ENCODE assay signal across 8 mouse cellular contexts in genomic region chr10:116771215-116771935, GRCm38 (mm10).
DNase-seq lines count a peak whose midpoint lies in the region; ATAC-seq and TF ChIP-seq lines count a peak whose summit lies in the region.

No protein-coding gene starts in this region.

- no peak overlapping the region for H3K9ac ChIP-seq in intestine, embryonic 16.5 days (ENCODE audit: low read depth, low read length)
- H3K9ac ChIP-seq in intestine, embryonic 15.5 days = no peak overlapping the region

- no peak overlapping the region for H3K27ac ChIP-seq in intestine, embryonic 16.5 days (ENCODE audit: low read length)
- H3K27ac ChIP-seq in intestine, embryonic 15.5 days = no peak overlapping the region

- H3K9me3 ChIP-seq in intestine, embryonic 16.5 days (ENCODE audit: control insufficient read depth, low read length) = no peaks in the 10 kb centered on the region
- no peaks in the 10 kb centered on the region for H3K9me3 ChIP-seq in intestine, embryonic 15.5 days

- TF ChIP-seq POLR2A in brain, embryonic 14.5 days (IDR thresholded peaks at IDR 0.05; ENCODE audit: borderline replicate concordance, extremely low read depth, insufficient read depth, insufficient read length, poor library complexity, severe bottlenecking) = no peak

- no peak for TF ChIP-seq CTCF in brain, embryonic 14.5 days (IDR thresholded peaks at IDR 0.05; ENCODE audit: borderline replicate concordance, extremely low read depth, insufficient read depth, insufficient read length)

- H3K4me2 ChIP-seq in intestine, embryonic 16.5 days (ENCODE audit: low read depth, low read length) = no peak overlapping the region
- H3K4me2 ChIP-seq in intestine, embryonic 15.5 days (replicated peaks) = no peak overlapping the region

- peak; percentile 68 for DNase-seq in brain, embryonic 14.5 days (ENCODE audit: low read depth)
- peak; percentile 55 for DNase-seq in kidney, adult 11 months
- DNase-seq in lung, postnatal 36 days = peak; percentile 83
- DNase-seq in frontal cortex, postnatal 36 days (ENCODE audit: low spot score in 2 of 2) = no peak
- DNase-seq in thymus, postnatal 36 days = no peak

- no peaks in the 10 kb centered on the region; the same call in 1 of the 2 replicates for H3K4me1 ChIP-seq in intestine, embryonic 16.5 days (ENCODE audit: control insufficient read depth, insufficient read depth, low read length)
- 0 out of 2 replicates have a peak, but pooled peaks cover 3% of the 10 kb centered on the region for H3K4me1 ChIP-seq in intestine, embryonic 15.5 days (replicated peaks)

- WGBS in intestine, embryonic 16.5 days = 63% methylated on average over 21 of the region's 21 CpGs
- WGBS in intestine, embryonic 15.5 days = 63% methylated on average over 21 of the region's 21 CpGs

- H3K27me3 ChIP-seq in intestine, embryonic 16.5 days (replicated peaks; ENCODE audit: control insufficient read depth, insufficient read depth, low read length) = no peaks in the 10 kb centered on the region
- no peaks in the 10 kb centered on the region for H3K27me3 ChIP-seq in intestine, embryonic 15.5 days (replicated peaks)

- no peak overlapping the region for H3K4me3 ChIP-seq in intestine, embryonic 16.5 days (ENCODE audit: low read length)
- no peak overlapping the region for H3K4me3 ChIP-seq in intestine, embryonic 15.5 days (replicated peaks)

- H3K36me3 ChIP-seq in intestine, embryonic 16.5 days (ENCODE audit: control insufficient read depth, insufficient read depth, low read length) = no peaks in the 10 kb centered on the region
- no peaks in the 10 kb centered on the region for H3K36me3 ChIP-seq in intestine, embryonic 15.5 days

- peak; percentile 38; the same call in 1 of the 2 replicates for ATAC-seq in intestine, embryonic 16.5 days
- no peak for ATAC-seq in intestine, embryonic 15.5 days
- ATAC-seq in erythroid progenitor cell, adult 5-6 weeks (replicated peaks; ENCODE audit: low FRiP score, poor library complexity, severe bottlenecking) = no peak

Comparison
In these comparisons a context has a peak if more than half of its experiments do, and no peak if none do; other contexts are left out.
1. DNase-seq: peak in brain, embryonic 14.5 days (single experiment), kidney, adult 11 months (single experiment) and lung, postnatal 36 days (single experiment); none in frontal cortex, postnatal 36 days (0 of 2) and thymus, postnatal 36 days (0 of 2).